Mouse (Mus musculus) E14TG2a.4 (cell line): Measurements from ENCODE around the gene Uba52.
A peak's percentile ranks its signal among the peaks of the same experiment; 100 is the strongest.

Experiments
- H3K27me3 ChIP-seq: 2 replicates; pipeline ENCODE4 v1.6.1; 2014; ENCODE audit warnings: low read length, control low read depth; ENCODE audit not compliant: insufficient read depth
- H3K36me3 ChIP-seq: 2 replicates; pipeline ENCODE4 v1.6.1; 2014; ENCODE audit warnings: low read length, control low read depth; ENCODE audit not compliant: insufficient read depth
- H3K4me1 ChIP-seq: replicated peaks from 2 replicates; pipeline ENCODE4 v1.6.1; 2014; ENCODE audit warnings: low read depth, low read length, control low read depth
- H3K4me3 ChIP-seq: replicated peaks from 2 replicates; pipeline ENCODE4 v1.5.1; 2014; ENCODE audit warnings: mild to moderate bottlenecking, low read length
- H3K9me3 ChIP-seq: 2 replicates; pipeline ENCODE4 v1.6.1; 2014; ENCODE audit warnings: low read length, control low read depth
- CTCF ChIP-seq: conservative IDR thresholded peaks from 2 replicates; pipeline ENCODE4 v1.5.1; 2014; ENCODE audit warnings: low read length
- NANOG ChIP-seq: IDR thresholded peaks from 2 replicates; pipeline ENCODE4 v1.6.1; 2014; ENCODE audit warnings: borderline replicate concordance, low read length, mixed read lengths
- POU5F1 ChIP-seq: IDR thresholded peaks from 2 replicates; pipeline ENCODE4 v1.6.1; 2014; ENCODE audit warnings: low read length, borderline replicate concordance

The Uba52 gene

GRCm38 (mm10) chr8:70467907-70468306 lies 42.7 kb downstream of the Uba52 start:
- TF ChIP-seq CTCF, result no peak
- no peak for TF ChIP-seq NANOG
- no peak for TF ChIP-seq POU5F1
- peaks cover 44% of the 10 kb centered on the region for H3K4me1 ChIP-seq
- peaks cover 50% of the 10 kb centered on the region for H3K36me3 ChIP-seq
- no peaks in the 10 kb centered on the region for H3K27me3 ChIP-seq
- no peaks in the 10 kb centered on the region for H3K9me3 ChIP-seq
- H3K4me3 ChIP-seq, result no peak overlapping the region

GRCm38 (mm10) chr8:70467229-70467725 lies 43.3 kb downstream of the Uba52 start:
- H3K36me3 ChIP-seq, result peaks cover 50% of the 10 kb centered on the region
- H3K4me1 ChIP-seq, result peaks cover 39% of the 10 kb centered on the region
- peak overlapping the region; percentile 35; the same call in 1 of the 2 replicates for H3K4me3 ChIP-seq
- TF ChIP-seq CTCF, result no peak
- TF ChIP-seq NANOG, result no peak
- TF ChIP-seq POU5F1, result no peak
- no peaks in the 10 kb centered on the region for H3K27me3 ChIP-seq
- no peaks in the 10 kb centered on the region for H3K9me3 ChIP-seq

GRCm38 (mm10) chr8:70466771-70467170 lies 43.8 kb downstream of the Uba52 start:
- no peaks in the 10 kb centered on the region for H3K27me3 ChIP-seq
- no peaks in the 10 kb centered on the region for H3K9me3 ChIP-seq
- peaks cover 43% of the 10 kb centered on the region for H3K4me1 ChIP-seq
- TF ChIP-seq NANOG (no peak), CTCF (no peak), POU5F1 (no peak)
- H3K36me3 ChIP-seq, result peaks cover 50% of the 10 kb centered on the region
- peak overlapping the region; percentile 35; the same call in 1 of the 2 replicates for H3K4me3 ChIP-seq

DNA sequence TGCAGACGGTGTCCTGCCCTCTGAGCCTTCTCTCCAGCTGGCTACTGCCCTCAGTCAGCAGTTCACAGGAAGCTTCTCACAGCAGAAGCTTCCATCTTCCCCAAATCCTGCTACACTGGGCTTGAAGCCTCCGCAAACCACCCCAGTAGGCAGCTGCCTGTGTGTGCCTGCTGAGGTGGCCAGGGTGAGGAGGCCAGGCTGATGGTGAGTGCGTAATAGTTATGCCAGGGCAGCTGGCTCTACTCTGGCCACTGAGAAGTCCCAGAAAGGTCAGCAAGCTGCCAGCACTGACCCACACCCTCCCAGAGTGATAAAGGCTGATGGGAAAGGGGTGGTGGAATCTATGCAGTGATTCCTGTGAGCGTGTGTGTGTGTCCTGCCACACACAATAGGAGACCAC lies 44.3 kb downstream of the Uba52 start:
- Histone ChIP-seq H3K9me3 (no peaks in the 10 kb centered on the region), H3K36me3 (peaks cover 50% of the 10 kb centered on the region), H3K4me3 (0 out of 2 replicates have a peak overlapping the region, but pooled peaks have one; percentile 35), H3K27me3 (no peaks in the 10 kb centered on the region), H3K4me1 (peaks cover 43% of the 10 kb centered on the region)
- no peak for TF ChIP-seq POU5F1
- no peak for TF ChIP-seq CTCF

DNA sequence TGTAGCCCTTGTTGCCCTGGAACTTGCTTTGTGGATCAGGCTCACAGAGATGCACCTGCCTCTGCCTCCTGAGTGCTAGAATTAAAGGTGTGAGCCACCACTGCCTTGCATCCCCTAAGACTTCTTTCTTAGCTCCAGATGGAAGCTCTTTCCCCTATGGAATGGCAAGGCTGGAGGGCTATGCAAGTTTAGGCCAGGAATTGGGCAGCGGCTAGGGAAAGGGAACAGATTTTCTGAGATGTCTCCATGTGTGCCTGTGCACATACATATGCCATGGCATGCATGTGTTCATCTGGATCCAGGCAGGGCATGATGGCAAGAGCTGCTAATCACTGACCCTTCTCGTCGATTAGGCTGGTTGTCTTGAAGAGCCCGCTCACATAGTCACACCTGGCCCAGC lies 44.9 kb downstream of the Uba52 start:
- H3K4me1 ChIP-seq, result peaks cover 43% of the 10 kb centered on the region
- H3K27me3 ChIP-seq, result no peaks in the 10 kb centered on the region
- peaks cover 49% of the 10 kb centered on the region for H3K36me3 ChIP-seq
- no peaks in the 10 kb centered on the region for H3K9me3 ChIP-seq
- no peak for TF ChIP-seq POU5F1
- TF ChIP-seq CTCF, result no peak
- no peak for TF ChIP-seq NANOG
- H3K4me3 ChIP-seq, result no peak overlapping the region

DNA sequence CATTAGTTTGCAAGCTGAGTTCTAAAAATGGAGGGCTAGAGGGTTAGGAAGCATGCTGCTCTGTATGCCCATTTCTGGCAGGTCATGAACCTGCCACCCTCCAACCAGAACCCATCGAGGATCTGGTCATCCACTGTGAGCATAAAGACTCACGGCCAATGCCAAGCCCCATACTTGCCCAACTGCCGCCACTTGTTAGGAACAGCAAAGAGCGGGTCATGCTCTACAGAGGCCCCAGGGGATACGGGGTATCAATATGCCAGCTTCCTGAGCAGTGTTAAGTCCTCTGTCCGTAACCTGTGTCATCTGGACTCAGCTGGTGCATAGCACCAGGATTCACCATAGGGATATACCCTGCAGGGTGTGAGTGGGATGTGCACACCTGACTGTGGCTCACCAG lies 46.4 kb downstream of the Uba52 start:
- no peak overlapping the region for H3K4me3 ChIP-seq
- H3K27me3 ChIP-seq, result no peaks in the 10 kb centered on the region
- H3K36me3 ChIP-seq, result peaks cover 34% of the 10 kb centered on the region
- peaks cover 29% of the 10 kb centered on the region for H3K4me1 ChIP-seq
- TF ChIP-seq POU5F1, result no peak
- no peak for TF ChIP-seq NANOG
- no peak for TF ChIP-seq CTCF
- H3K9me3 ChIP-seq, result 0 out of 2 replicates have a peak, but pooled peaks cover 3% of the 10 kb centered on the region

GRCm38 (mm10) chr8:70463306-70463705 lies 47.3 kb downstream of the Uba52 start:
- Histone ChIP-seq H3K4me3 (no peak overlapping the region), H3K9me3 (0 out of 2 replicates have a peak, but pooled peaks cover 3% of the 10 kb centered on the region), H3K4me1 (peaks cover 29% of the 10 kb centered on the region), H3K36me3 (peaks cover 29% of the 10 kb centered on the region), H3K27me3 (no peaks in the 10 kb centered on the region)
- TF ChIP-seq CTCF (no peak), NANOG (no peak), POU5F1 (no peak)

- no peak for TF ChIP-seq NANOG
- no peak for TF ChIP-seq CTCF
- no peak for TF ChIP-seq POU5F1
- Histone ChIP-seq H3K27me3 (no peaks in the 10 kb centered on the region), H3K4me1 (peaks cover 21% of the 10 kb centered on the region), H3K9me3 (0 out of 2 replicates have a peak, but pooled peaks cover 3% of the 10 kb centered on the region), H3K36me3 (peaks cover 24% of the 10 kb centered on the region), H3K4me3 (no peak overlapping the region)
Observed at GRCm38 (mm10) chr8:70462516-70462813, 48.1 kb downstream of the Uba52 start.

DNA sequence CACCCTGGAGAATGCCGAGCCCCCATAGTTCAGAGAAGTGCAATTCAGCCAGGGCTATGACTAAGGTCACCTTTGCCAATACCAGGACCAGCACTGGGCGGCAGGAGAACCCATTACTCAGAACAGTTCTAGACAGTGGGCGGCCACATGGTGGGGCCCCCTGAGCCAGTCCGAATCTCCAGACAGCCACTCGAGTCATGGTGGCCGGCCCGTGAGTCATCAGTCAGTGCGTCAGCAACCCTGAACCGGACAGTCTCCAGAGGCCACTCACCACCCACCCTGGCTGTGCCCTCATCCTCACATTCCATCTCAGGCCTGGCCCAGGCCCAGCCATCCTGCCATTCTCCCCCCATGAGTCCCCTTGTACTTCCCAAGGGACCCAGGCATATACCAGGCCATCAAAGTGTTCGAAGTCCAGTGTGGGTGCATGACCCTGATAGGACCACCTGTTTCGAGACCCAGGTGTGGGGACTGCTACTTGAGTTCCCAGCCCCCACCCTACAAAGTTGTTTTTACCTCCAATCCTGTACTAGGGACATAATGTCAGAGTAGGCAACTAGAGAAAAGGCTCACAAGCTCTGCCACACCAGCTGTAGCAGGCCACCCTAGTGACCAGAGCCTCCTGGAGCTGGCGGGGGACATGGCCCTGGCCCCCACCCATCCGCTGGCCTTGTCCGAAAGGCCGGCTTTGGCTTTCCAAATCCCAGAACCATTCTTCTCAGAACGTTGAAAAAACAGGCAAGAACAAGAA lies 48.7 kb downstream of the Uba52 start:
- TF ChIP-seq CTCF (no peak), NANOG (no peak), POU5F1 (no peak)
- H3K9me3 ChIP-seq, result 0 out of 2 replicates have a peak, but pooled peaks cover 3% of the 10 kb centered on the region
- H3K4me3 ChIP-seq, result no peak overlapping the region
- 0 out of 2 replicates have a peak, but pooled peaks cover 3% of the 10 kb centered on the region for H3K27me3 ChIP-seq
- H3K36me3 ChIP-seq, result peaks cover 21% of the 10 kb centered on the region
- peaks cover 16% of the 10 kb centered on the region for H3K4me1 ChIP-seq
